Mouse (Mus musculus) spleen, adult 10 weeks (tissue): ENCODE results near the gene Nde1. TPM values are rescaled to one million over a fixed set of nuclear protein-coding genes. Genes with fewer than 3 reads are reported as not detected.

Source experiments
- polyA plus RNA-seq: library from polyadenylated mRNA; stranded (reverse); fragments of 350-450 nt; fragmentation: Illumina TruSeq; extraction: RNeasy Lipid Tissue Mini Kit (QIAGEN cat#74804); gene quantifications from one replicate; pipeline ENCODE4 v1.2.3, GENCODE M21; 2015; ENCODE audit warnings: low replicate concordance; ENCODE audit not compliant: insufficient read depth

The Nde1 gene
- polyA plus RNA-seq: 61.9 TPM

DNA sequence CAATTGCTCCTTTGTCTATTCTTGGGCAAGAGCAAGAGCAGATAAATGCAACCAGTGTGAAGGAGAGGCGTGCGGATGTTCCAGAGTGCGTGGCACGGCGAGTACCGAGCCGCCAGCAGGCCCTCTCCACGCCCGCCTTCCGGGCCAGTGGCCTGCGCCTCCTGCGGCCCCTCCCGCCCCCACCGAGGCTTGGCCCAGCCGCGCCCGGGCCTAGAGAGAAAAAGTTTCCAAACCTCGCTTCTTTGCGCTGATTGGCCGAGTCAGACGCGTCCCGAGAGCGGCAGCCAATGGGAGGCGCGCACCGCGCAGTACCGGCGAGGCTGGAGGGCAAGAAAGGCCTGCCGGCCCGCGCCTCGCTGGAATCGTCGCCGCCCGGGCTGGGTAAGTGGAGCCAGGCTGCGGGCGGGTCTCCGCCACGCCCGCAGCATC lies at the start of gene Nde1, which contains the start of gene Marf1:
Nde1 (plus strand) TSS at position 288 of the 429 bp plus-strand sequence.
Marf1 (minus strand) TSS at position 364 of the 429 bp plus-strand sequence.

Other genes starting within 250 kb of the Nde1 start
- gene 2900011O08Rik, start 176.7 kb upstream of the Nde1 start, polyA plus RNA-seq: not detected
- gene Ifitm7, start 176.4 kb upstream of the Nde1 start, polyA plus RNA-seq: not detected
- gene Marf1, start 76 bp downstream of the Nde1 start, polyA plus RNA-seq: 86.9 TPM
- 17.4 TPM for gene Myh11, start 128.1 kb downstream of the Nde1 start, polyA plus RNA-seq
- 51.2 TPM for gene Fopnl, start 154.1 kb downstream of the Nde1 start, polyA plus RNA-seq
- gene Abcc1, start 198.3 kb downstream of the Nde1 start, polyA plus RNA-seq: 23.5 TPM